Mouse (Mus musculus): Measurements from ENCODE around the gene Cpsf2. TPM values are rescaled to one million over a fixed set of nuclear protein-coding genes. Genes with fewer than 3 reads are reported as not detected.

The Cpsf2 gene
- total RNA-seq, 2 experiments from 2014 or later = 27.7 to 28.1 TPM

- no peak for DNase-seq (ENCODE audit: low spot score in 2 of 2)
- intact Hi-C loops (cut with DNase I) = loop anchor here (10.0 kb wide), 1 partner anchor 767 kb away; the partner anchor contains the start of genes Moap1 and Tmem251
Observed at GRCm38 (mm10) chr12:101978162-101978561, 2.4 kb downstream of the Cpsf2 start.

- intact Hi-C loops (cut with DNase I) = loop anchor here (10.0 kb wide), 1 partner anchor 766 kb away; the partner anchor contains the start of genes Moap1 and Tmem251
- DNase-seq (ENCODE audit: low spot score in 2 of 2) = no peak
Observed at GRCm38 (mm10) chr12:101978588-101978987, 2.8 kb downstream of the Cpsf2 start.

DNA sequence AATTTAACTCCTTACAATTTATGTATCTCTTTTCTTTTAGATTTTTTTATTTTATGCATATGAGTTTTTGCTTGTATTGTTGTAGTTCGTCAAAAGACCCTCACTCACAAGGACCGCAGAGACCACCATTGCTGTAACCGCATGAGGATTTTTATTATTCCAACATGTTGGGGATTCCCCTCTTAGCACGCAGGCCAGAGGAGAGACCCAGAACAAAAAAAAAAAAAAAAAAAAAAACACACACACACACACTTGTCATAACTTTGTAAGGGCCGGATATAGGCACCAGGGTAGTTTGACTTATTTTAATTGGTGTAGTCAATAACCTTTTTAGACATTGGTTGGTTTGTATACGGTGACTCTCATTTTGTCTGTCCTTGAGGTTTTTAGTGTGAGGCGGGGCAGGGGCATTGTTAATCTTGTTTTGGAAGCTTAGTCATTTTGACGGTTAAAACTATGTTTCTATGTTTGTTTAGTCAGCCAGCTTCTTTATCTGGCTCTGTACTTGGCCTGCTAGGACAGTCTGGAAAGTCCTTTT is 3.5 kb downstream of the Cpsf2 start:
- intact Hi-C loops (cut with DNase I) = loop anchor here (10.0 kb wide), 1 partner anchor 766 kb away; the partner anchor contains the start of genes Moap1 and Tmem251
- no peak for DNase-seq (ENCODE audit: low spot score in 2 of 2)

GRCm38 (mm10) chr12:101980266-101980665 is 4.5 kb downstream of the Cpsf2 start:
- intact Hi-C loops (cut with DNase I) = loop anchor here (10.0 kb wide), 1 partner anchor 275 kb away; no protein-coding TSS in a partner anchor
- DNase-seq (ENCODE audit: low spot score in 2 of 2) = no peak

GRCm38 (mm10) chr12:101981559-101981958 is 5.8 kb downstream of the Cpsf2 start:
- intact Hi-C loops (cut with DNase I) = loop anchor here (10.0 kb wide), 1 partner anchor 273 kb away; no protein-coding TSS in a partner anchor
- DNase-seq (ENCODE audit: low spot score in 2 of 2) = no peak

DNA sequence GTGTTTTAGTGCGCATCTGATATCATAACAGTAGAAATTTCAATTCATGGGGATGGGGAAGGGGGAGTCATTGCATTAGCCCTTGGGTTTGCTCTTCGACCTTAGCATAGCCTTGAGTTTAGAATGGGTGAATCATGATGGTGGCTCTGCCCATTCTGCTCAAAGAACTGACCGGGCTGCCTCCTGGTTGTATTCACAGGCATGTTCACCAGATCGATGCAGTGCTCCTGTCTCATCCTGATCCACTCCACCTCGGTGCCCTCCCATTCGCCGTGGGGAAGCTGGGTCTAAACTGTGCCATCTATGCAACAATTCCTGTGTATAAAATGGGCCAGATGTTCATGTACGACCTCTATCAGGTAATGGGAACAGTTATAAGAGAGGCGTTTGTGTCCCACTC is 7.2 kb downstream of the Cpsf2 start:
- intact Hi-C loops (cut with DNase I) = loop anchor here (10.0 kb wide), 1 partner anchor 272 kb away; no protein-coding TSS in a partner anchor
- no peak for DNase-seq (ENCODE audit: low spot score in 2 of 2)

DNA sequence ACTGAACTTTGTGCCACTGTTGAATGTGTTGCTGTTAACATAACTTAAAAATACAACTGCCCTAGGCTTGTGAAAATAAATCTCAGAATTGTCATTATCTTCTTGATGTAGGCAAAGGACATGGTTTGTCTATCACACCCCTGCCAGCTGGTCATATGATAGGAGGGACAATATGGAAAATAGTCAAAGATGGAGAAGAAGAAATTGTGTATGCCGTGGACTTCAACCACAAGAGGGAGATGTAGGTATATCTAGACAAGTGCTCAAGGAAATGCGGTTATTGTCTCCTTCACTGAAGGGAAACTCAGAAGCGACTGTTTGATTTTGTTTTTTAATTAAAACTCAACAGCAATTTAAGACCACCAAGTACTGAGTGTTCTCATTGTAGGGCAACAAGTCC is 9.3 kb downstream of the Cpsf2 start:
- intact Hi-C loops (cut with DNase I) = loop anchor here (1.0 to 10.0 kb wide), 3 partner anchors 197 to 400 kb away; no protein-coding TSS in a partner anchor
- peak in 1 of 2 experiments; percentile 54 for DNase-seq (ENCODE audit: low spot score in 2 of 2)

- intact Hi-C loops (cut with DNase I) = loop anchor here (5.0 to 10.0 kb wide), 2 partner anchors 195 to 267 kb away; no protein-coding TSS in a partner anchor
- no peak for DNase-seq (ENCODE audit: low spot score in 2 of 2)
Observed at GRCm38 (mm10) chr12:101987659-101988058, 11.9 kb downstream of the Cpsf2 start.

GRCm38 (mm10) chr12:101994576-101995467 is 19.0 kb downstream of the Cpsf2 start:
- intact Hi-C loops (cut with DNase I) = no loop called here
- no peak for DNase-seq (ENCODE audit: low spot score in 2 of 2)

GRCm38 (mm10) chr12:101998929-101999328 is 23.1 kb downstream of the Cpsf2 start:
- no peak for DNase-seq (ENCODE audit: low spot score in 2 of 2)
- intact Hi-C loops (cut with DNase I) = no loop called here

DNA sequence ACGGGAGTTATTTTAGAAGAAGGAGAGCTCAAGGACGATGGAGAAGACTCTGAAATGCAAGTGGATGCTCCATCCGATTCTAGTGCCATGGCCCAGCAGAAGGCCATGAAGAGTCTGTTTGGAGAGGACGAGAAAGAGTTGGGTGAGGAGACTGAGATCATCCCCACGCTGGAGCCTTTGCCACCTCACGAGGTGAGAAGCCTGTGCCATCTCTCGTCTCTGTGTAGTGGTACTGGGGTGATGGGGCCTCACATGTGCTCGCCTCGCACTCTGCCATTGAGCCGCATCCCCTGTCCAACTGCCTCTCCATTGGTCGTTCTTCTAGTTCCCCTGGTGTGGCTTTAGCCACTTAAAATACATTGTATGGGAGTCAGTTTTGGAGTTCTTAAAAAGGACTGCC is 25.0 kb downstream of the Cpsf2 start:
- no peak for DNase-seq (ENCODE audit: low spot score in 2 of 2)
- intact Hi-C loops (cut with DNase I) = loop anchor here (5.0 kb wide), 2 partner anchors 127 to 387 kb away; partner anchors contain the start of gene Slc24a4

GRCm38 (mm10) chr12:102008111-102008977 is 32.6 kb downstream of the Cpsf2 start:
- no peak for DNase-seq (ENCODE audit: low spot score in 2 of 2)
- intact Hi-C loops (cut with DNase I) = no loop called here

DNA sequence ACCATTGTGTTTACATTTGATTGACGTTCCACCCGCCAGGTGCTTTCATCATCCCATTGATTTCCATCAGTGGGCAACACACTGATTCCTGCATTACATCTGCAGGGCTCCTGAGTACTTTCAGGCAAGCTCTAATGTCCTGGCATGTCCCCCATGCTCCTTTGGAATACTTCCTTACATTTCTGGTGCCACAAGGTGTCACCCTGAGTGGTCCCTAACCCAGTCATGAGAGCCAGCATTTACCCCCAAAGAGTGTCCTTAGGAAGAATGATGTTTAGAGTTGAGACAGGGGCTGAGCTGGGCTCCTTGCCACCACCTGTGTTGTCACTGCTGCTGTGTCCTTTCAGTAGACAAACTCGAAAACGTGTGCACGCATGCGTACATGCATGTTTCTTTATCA is 33.8 kb downstream of the Cpsf2 start:
- intact Hi-C loops (cut with DNase I) = no loop called here
- no peak for DNase-seq (ENCODE audit: low spot score in 2 of 2)

DNA sequence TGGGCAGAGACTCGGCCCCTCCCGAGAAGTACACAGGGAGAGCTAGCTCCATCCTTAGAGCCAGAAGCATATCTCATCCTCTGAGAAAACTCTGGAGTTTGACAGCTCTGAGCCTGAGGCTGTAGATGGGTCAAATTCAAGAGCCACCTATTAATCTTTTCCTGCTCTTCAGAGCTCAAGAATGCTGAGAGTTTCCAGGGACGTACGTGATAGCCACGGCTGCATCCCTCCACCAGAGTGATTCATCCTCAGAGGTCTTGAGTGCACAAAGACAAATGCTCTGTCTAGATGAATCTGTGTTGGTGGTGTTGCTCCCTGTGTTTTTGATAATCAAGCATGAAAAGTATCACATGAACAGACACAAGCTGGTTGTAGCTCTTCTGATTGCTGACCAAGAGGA is 38.6 kb downstream of the Cpsf2 start:
- intact Hi-C loops (cut with DNase I) = no loop called here
- no peak for DNase-seq (ENCODE audit: low spot score in 2 of 2)

DNA sequence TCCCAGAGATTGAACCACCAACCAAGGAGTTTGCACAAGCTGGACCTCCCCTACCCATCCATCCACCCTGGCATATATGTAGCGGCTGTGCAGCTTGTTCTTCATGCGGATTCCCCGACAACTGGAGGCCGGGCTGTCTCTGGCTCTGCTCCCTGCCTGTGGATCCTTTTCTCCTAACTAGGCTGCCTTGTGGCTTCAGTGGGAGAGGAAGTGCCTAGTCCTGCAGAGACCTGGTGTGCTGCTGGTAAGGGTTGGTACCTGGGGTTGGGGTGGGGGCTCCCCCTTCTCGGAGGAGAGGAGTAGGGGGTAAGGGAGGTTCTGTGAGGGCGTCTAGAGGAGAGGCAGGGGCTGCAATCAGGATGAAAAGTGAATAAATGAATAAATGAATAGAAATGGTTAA is 39.3 kb downstream of the Cpsf2 start:
- intact Hi-C loops (cut with DNase I) = no loop called here
- no peak for DNase-seq (ENCODE audit: low spot score in 2 of 2)

- peak in 1 of 2 experiments; percentile 65 for DNase-seq (ENCODE audit: low spot score in 2 of 2)
- intact Hi-C loops (cut with DNase I) = no loop called here
Observed at GRCm38 (mm10) chr12:102021923-102022322, 46.1 kb downstream of the Cpsf2 start.

- DNase-seq (ENCODE audit: low spot score in 2 of 2) = no peak
- intact Hi-C loops (cut with DNase I) = no loop called here
Observed at GRCm38 (mm10) chr12:102029184-102029583, 53.4 kb downstream of the Cpsf2 start.

- DNase-seq (ENCODE audit: low spot score in 2 of 2) = no peak
- intact Hi-C loops (cut with DNase I) = no loop called here
Observed at GRCm38 (mm10) chr12:102029892-102030446, 54.2 kb downstream of the Cpsf2 start.

- no peak for DNase-seq (ENCODE audit: low spot score in 2 of 2)
- intact Hi-C loops (cut with DNase I) = no loop called here
Observed at GRCm38 (mm10) chr12:102034934-102035333, 59.1 kb downstream of the Cpsf2 start.

Measured in left cerebral cortex, postnatal 25 days (tissue).